Mouse (Mus musculus) natural killer cell, adult 2 months (primary cell): ENCODE measurements around the gene Smim14.
"Not testable (repeated sequence)": the region's sequence is repeated elsewhere in the genome, so short reads cannot be mapped to it uniquely, and the experiment has no call there.

Experiments used
- DNase-seq, 2 experiments: peaks; one replicate each; pipeline ENCODE4 v3.0.0; 2022; ENCODE audit warnings: low spot score in 2 of 2

Smim14 gene

GRCm38 (mm10) chr5:65536751-65537419 is at the start of gene Smim14, which contains the start of gene Ube2k:
Gene Smim14 (minus strand): TSS chr5:65537184.
Gene Ube2k (plus strand): TSS chr5:65537233.
- DNase-seq = peak; percentile 89 to 93

- no peak for DNase-seq
Observed at GRCm38 (mm10) chr5:65586291-65586690, 49.3 kb upstream of the Smim14 start.

- DNase-seq = no peak
Observed at GRCm38 (mm10) chr5:65578545-65578944, 41.6 kb upstream of the Smim14 start.

- DNase-seq = no peak
Observed at GRCm38 (mm10) chr5:65575896-65576295, 38.9 kb upstream of the Smim14 start.

GRCm38 (mm10) chr5:65574876-65575275 is 37.9 kb upstream of the Smim14 start:
- DNase-seq = no peak

GRCm38 (mm10) chr5:65565486-65565885 is 28.5 kb upstream of the Smim14 start:
- DNase-seq = no peak

GRCm38 (mm10) chr5:65561125-65561893 is 24.3 kb upstream of the Smim14 start:
- no peak for DNase-seq

GRCm38 (mm10) chr5:65557109-65557508 is 20.1 kb upstream of the Smim14 start:
- DNase-seq = no peak

GRCm38 (mm10) chr5:65549677-65550076 is 12.7 kb upstream of the Smim14 start:
- DNase-seq = no peak

- no peak for DNase-seq
Observed at GRCm38 (mm10) chr5:65544616-65545015, 7.6 kb upstream of the Smim14 start.

- DNase-seq = no peak
Observed at GRCm38 (mm10) chr5:65543491-65543890, 6.5 kb upstream of the Smim14 start.

- DNase-seq = no peak
Observed at GRCm38 (mm10) chr5:65541889-65542288, 4.9 kb upstream of the Smim14 start.

GRCm38 (mm10) chr5:65539786-65540185 is 2.8 kb upstream of the Smim14 start:
- DNase-seq = no peak

- no peak for DNase-seq
Observed at GRCm38 (mm10) chr5:65538829-65539228, 1.8 kb upstream of the Smim14 start.

- no peak for DNase-seq
Observed at GRCm38 (mm10) chr5:65538121-65538520, 1.1 kb upstream of the Smim14 start.

GRCm38 (mm10) chr5:65537420-65538071 is 562 bp upstream of the Smim14 start:
- DNase-seq = no peak

GRCm38 (mm10) chr5:65536068-65536465 is 917 bp downstream of the Smim14 start:
- DNase-seq = not testable (repeated sequence)

- peak; percentile 55 for DNase-seq
Observed at GRCm38 (mm10) chr5:65535457-65536067, 1.4 kb downstream of the Smim14 start.

- DNase-seq = no peak
Observed at GRCm38 (mm10) chr5:65534496-65534895, 2.5 kb downstream of the Smim14 start.

GRCm38 (mm10) chr5:65531283-65531682 is 5.7 kb downstream of the Smim14 start:
- DNase-seq = no peak

- DNase-seq = peak in 1 of 2 experiments; percentile 46
Observed at GRCm38 (mm10) chr5:65525674-65526443, 11.1 kb downstream of the Smim14 start.
